Mouse (Mus musculus) CH12.LX (cell line): ENCODE measurements around the gene Eif3l. TPM values are rescaled to one million over a fixed set of nuclear protein-coding genes. Genes with fewer than 3 reads are reported as not detected.

Experiments used
- DNase-seq: peaks from one replicate; pipeline ENCODE4 v3.0.0-alpha.2; 2013; ENCODE audit errors: extremely low read depth
- H3K27ac ChIP-seq: 2 replicates; pipeline ENCODE4 v1.5.1; 2012; ENCODE audit warnings: low read depth, mild to moderate bottlenecking, control low read depth, moderate library complexity; ENCODE audit not compliant: insufficient read depth
- H3K27me3 ChIP-seq: replicated peaks from 2 replicates; pipeline ENCODE3; 2012; ENCODE audit warnings: inconsistent platforms
- H3K36me3 ChIP-seq, 2 experiments: replicated peaks in 1 of 2; 2 replicates each; pipeline versions ENCODE3 to v1.6.1; 2012; ENCODE audit warnings: inconsistent platforms in 1 of 2, low read length in 1 of 2, mild to moderate bottlenecking in 1 of 2, mixed read lengths in 1 of 2, moderate library complexity in 1 of 2; ENCODE audit not compliant: control insufficient read depth in 1 of 2, insufficient read depth in 1 of 2
- H3K4me1 ChIP-seq, 2 experiments: 2 replicates each; pipeline ENCODE4 v1.6.1; 2012; ENCODE audit warnings: inconsistent platforms in 1 of 2, moderate library complexity in 1 of 2; ENCODE audit not compliant: insufficient read depth in 2 of 2, control insufficient read depth in 1 of 2
- H3K4me2 ChIP-seq: 2 replicates; pipeline ENCODE4 v1.6.1; 2012; ENCODE audit warnings: low read depth, mild to moderate bottlenecking, control low read depth; ENCODE audit not compliant: poor library complexity, insufficient read depth, severe bottlenecking
- H3K4me3 ChIP-seq, 3 experiments: fragments of 150-350 bp in 1 of 3; sonication (generic) in 1 of 3; replicated peaks in 1 of 3; 2 replicates each; pipeline versions ENCODE3 to v1.5.1; 2011 to 2012; ENCODE audit warnings: low read depth in 2 of 3, low read length in 2 of 3, mild to moderate bottlenecking in 2 of 3, moderate library complexity in 2 of 3, control low read depth in 1 of 3, improper control_type of control experiment in 1 of 3, inconsistent platforms in 1 of 3, mixed read lengths in 1 of 3; ENCODE audit not compliant: poor library complexity in 1 of 3
- H3K79me2 ChIP-seq: replicated peaks from 2 replicates; pipeline ENCODE4 v1.6.1; 2012; ENCODE audit warnings: mild to moderate bottlenecking, moderate library complexity; ENCODE audit not compliant: control insufficient read depth, poor library complexity, insufficient read depth, severe bottlenecking; ENCODE audit errors: extremely low read depth
- H3K9ac ChIP-seq: 2 replicates; pipeline ENCODE4 v1.6.1; 2012; ENCODE audit warnings: low read depth, mild to moderate bottlenecking, control low read depth, moderate library complexity; ENCODE audit not compliant: insufficient read depth
- H3K9me3 ChIP-seq: replicated peaks from 2 replicates; pipeline ENCODE3; 2012; ENCODE audit warnings: low read length, inconsistent platforms, mixed read lengths
- BHLHE40 ChIP-seq: IDR thresholded peaks from 2 replicates; pipeline ENCODE4 v1.6.1; 2011; ENCODE audit warnings: mild to moderate bottlenecking, low read depth, low read length, improper control_type of control experiment
- CHD1 ChIP-seq: IDR thresholded peaks from 2 replicates; pipeline ENCODE4 v1.6.1; 2012; ENCODE audit warnings: low read depth, low read length, improper control_type of control experiment, inconsistent platforms
- CHD2 ChIP-seq: IDR thresholded peaks from 2 replicates; pipeline ENCODE4 v1.6.1; 2011; ENCODE audit warnings: low read length, improper control_type of control experiment
- CTCF ChIP-seq, 2 experiments: IDR thresholded peaks in 1 of 2; conservative IDR thresholded peaks in 1 of 2; 2 replicates each; pipeline ENCODE4 v1.5.1; 2011 to 2012; ENCODE audit warnings: low read depth in 2 of 2, low read length in 2 of 2, improper control_type of control experiment in 1 of 2, inconsistent platforms in 1 of 2, mild to moderate bottlenecking in 1 of 2, moderate library complexity in 1 of 2
- E2F4 ChIP-seq: IDR thresholded peaks from 2 replicates; pipeline ENCODE4 v1.6.1; 2011; ENCODE audit warnings: low read depth, low read length, improper control_type of control experiment; ENCODE audit not compliant: insufficient replicate concordance
- ELF1 ChIP-seq: IDR thresholded peaks from 2 replicates; pipeline ENCODE4 v1.6.1; 2014; ENCODE audit warnings: low read depth, mild to moderate bottlenecking, inconsistent platforms, low read length, improper control_type of control experiment
- IRF4 ChIP-seq: IDR thresholded peaks from 2 replicates; pipeline ENCODE4 v1.6.1; 2014; ENCODE audit warnings: low read depth, mild to moderate bottlenecking, inconsistent platforms, low read length, improper control_type of control experiment
- JUN ChIP-seq: IDR thresholded peaks from 2 replicates; pipeline ENCODE4 v1.6.1; 2011; ENCODE audit warnings: low read depth, mild to moderate bottlenecking, low read length, improper control_type of control experiment, moderate library complexity; ENCODE audit not compliant: insufficient read depth
- JUND ChIP-seq: conservative IDR thresholded peaks from 2 replicates; pipeline ENCODE4 v1.6.1; 2011; ENCODE audit warnings: low read depth, low read length, improper control_type of control experiment
- KAT2A ChIP-seq: IDR thresholded peaks from 2 replicates; pipeline ENCODE4 v1.6.1; 2012; ENCODE audit warnings: low read length, improper control_type of control experiment, inconsistent platforms; ENCODE audit not compliant: insufficient replicate concordance
- MAFK ChIP-seq: IDR thresholded peaks from 2 replicates; pipeline ENCODE4 v1.6.1; 2011; ENCODE audit warnings: low read length, improper control_type of control experiment; ENCODE audit not compliant: insufficient replicate concordance
- MAX ChIP-seq: IDR thresholded peaks from 2 replicates; pipeline ENCODE4 v1.6.1; 2011; ENCODE audit warnings: low read length, improper control_type of control experiment
- MAZ ChIP-seq: IDR thresholded peaks from 2 replicates; pipeline ENCODE4 v1.6.1; 2012; ENCODE audit warnings: low read depth, mild to moderate bottlenecking, inconsistent platforms, low read length, improper control_type of control experiment, moderate library complexity
- MEF2A ChIP-seq: IDR thresholded peaks from 2 replicates; pipeline ENCODE4 v1.6.1; 2014; ENCODE audit warnings: low read depth, mild to moderate bottlenecking, inconsistent platforms, low read length, improper control_type of control experiment, borderline replicate concordance
- MYC ChIP-seq: IDR thresholded peaks from 2 replicates; pipeline ENCODE4 v1.6.1; 2011; ENCODE audit warnings: low read depth, mild to moderate bottlenecking, improper control_type of control experiment, low read length
- NELFE ChIP-seq: IDR thresholded peaks from 2 replicates; pipeline ENCODE4 v1.6.1; 2011; ENCODE audit warnings: low read depth, low read length, improper control_type of control experiment
- PAX5 ChIP-seq: IDR thresholded peaks from 2 replicates; pipeline ENCODE4 v1.6.1; 2012; ENCODE audit warnings: low read length, inconsistent platforms, mixed read lengths
- POLR2A ChIP-seq: IDR thresholded peaks from 2 replicates; pipeline ENCODE4 v1.6.1; 2011; ENCODE audit warnings: low read depth, mild to moderate bottlenecking, improper control_type of control experiment, low read length
- RCOR1 ChIP-seq: conservative IDR thresholded peaks from 2 replicates; pipeline ENCODE4 v1.6.1; 2012; ENCODE audit warnings: low read depth, mild to moderate bottlenecking, inconsistent platforms, low read length, improper control_type of control experiment
- SIN3A ChIP-seq: IDR thresholded peaks from 2 replicates; pipeline ENCODE4 v1.6.1; 2012; ENCODE audit warnings: low read length, improper control_type of control experiment, inconsistent platforms
- SMC3 ChIP-seq: IDR thresholded peaks from 2 replicates; pipeline ENCODE4 v1.6.1; 2011; ENCODE audit warnings: low read depth, low read length, improper control_type of control experiment
- TBP ChIP-seq: conservative IDR thresholded peaks from 2 replicates; pipeline ENCODE4 v1.6.1; 2011; ENCODE audit warnings: low read depth, low read length, improper control_type of control experiment
- TCF12 ChIP-seq: IDR thresholded peaks from 2 replicates; pipeline ENCODE4 v1.6.1; 2014; ENCODE audit warnings: low read depth, mild to moderate bottlenecking, inconsistent platforms, low read length, improper control_type of control experiment
- UBTF ChIP-seq: IDR thresholded peaks from 2 replicates; pipeline ENCODE4 v1.6.1; 2012; ENCODE audit warnings: low read depth, mild to moderate bottlenecking, inconsistent platforms, low read length, improper control_type of control experiment, moderate library complexity
- USF1 ChIP-seq: IDR thresholded peaks from 2 replicates; pipeline ENCODE4 v1.6.1; 2014; ENCODE audit warnings: low read depth, mild to moderate bottlenecking, inconsistent platforms, low read length, improper control_type of control experiment
- ZC3H11A ChIP-seq: IDR thresholded peaks from 2 replicates; pipeline ENCODE4 v1.6.1; 2012; ENCODE audit warnings: low read depth, mild to moderate bottlenecking, inconsistent platforms, low read length, improper control_type of control experiment
- ZKSCAN1 ChIP-seq: IDR thresholded peaks from 2 replicates; pipeline ENCODE4 v1.6.1; 2012; ENCODE audit warnings: low read depth, inconsistent platforms, low read length, improper control_type of control experiment, borderline replicate concordance
- ZMIZ1 ChIP-seq: IDR thresholded peaks from 2 replicates; pipeline ENCODE4 v1.6.1; 2012; ENCODE audit warnings: low read depth, mild to moderate bottlenecking, inconsistent platforms, low read length, improper control_type of control experiment
- ZNF384 ChIP-seq: IDR thresholded peaks from 2 replicates; pipeline ENCODE4 v1.6.1; 2012; ENCODE audit warnings: low read depth, low read length, improper control_type of control experiment, inconsistent platforms
- dilution Hi-C: fragments of 300-500 bp; cut with MboI; formaldehyde crosslinking; loops from 2 replicates; pipeline ENCODE4 v1.14.3; 2020; ENCODE audit warnings: low sequenced_read_pairs; ENCODE audit not compliant: extremely low pct_unique_long_range_greater_than_20kb, extremely low pct_ligation_motif_present
- in situ Hi-C: fragments of 300-500 bp; cut with MboI; formaldehyde crosslinking; loops from 3 replicates; pipeline ENCODE4 v1.14.3; 2019; ENCODE audit warnings: low sequenced_read_pairs, low pct_ligation_motif_present, low pct_unique_long_range_greater_than_20kb, mixed read lengths
- polyA plus RNA-seq: library from polyadenylated mRNA; unstranded; fragments of >175 nt; gene quantifications from 2 replicates; pipeline ENCODE4 v1.2.1, GENCODE M21; 2012; ENCODE audit warnings: low read depth; ENCODE audit not compliant: insufficient read length
- total RNA-seq, 2 experiments: library from RNA; depleted of rRNA; stranded (reverse); fragments of 300-350 nt in 1 of 2; fragments of >200 nt in 1 of 2; gene quantifications; 2 replicates each; pipeline ENCODE4 v1.2.3; 2012 to 2014

The Eif3l gene
- total and polyA plus RNA-seq, 3 experiments, result 303 to 379 (median 323) TPM

GRCm38 (mm10) chr15:79052366-79052765 is 22.6 kb upstream of the Eif3l start:
- no peak overlapping the region for H3K9ac ChIP-seq
- no peak for TF ChIP-seq ZC3H11A
- no peak for TF ChIP-seq KAT2A
- no peak for TF ChIP-seq TCF12
- no peak for TF ChIP-seq SIN3A
- no peak for TF ChIP-seq CHD2
- no peaks in the 10 kb centered on the region for H3K27me3 ChIP-seq
- no peak overlapping the region for H3K4me3 ChIP-seq
- no peaks in the 10 kb centered on the region for H3K79me2 ChIP-seq
- peaks cover 21 to 35% of the 10 kb centered on the region in 2 experiments for H3K4me1 ChIP-seq
- dilution Hi-C loops, result no loop called here
- H3K36me3 ChIP-seq, result peaks cover 49 to 62% of the 10 kb centered on the region in 2 experiments
- H3K4me2 ChIP-seq, result no peak overlapping the region
- no peak overlapping the region for H3K27ac ChIP-seq
- no peaks in the 10 kb centered on the region for H3K9me3 ChIP-seq
- in situ Hi-C loops, result no loop called here
- DNase-seq, result no peak

DNA sequence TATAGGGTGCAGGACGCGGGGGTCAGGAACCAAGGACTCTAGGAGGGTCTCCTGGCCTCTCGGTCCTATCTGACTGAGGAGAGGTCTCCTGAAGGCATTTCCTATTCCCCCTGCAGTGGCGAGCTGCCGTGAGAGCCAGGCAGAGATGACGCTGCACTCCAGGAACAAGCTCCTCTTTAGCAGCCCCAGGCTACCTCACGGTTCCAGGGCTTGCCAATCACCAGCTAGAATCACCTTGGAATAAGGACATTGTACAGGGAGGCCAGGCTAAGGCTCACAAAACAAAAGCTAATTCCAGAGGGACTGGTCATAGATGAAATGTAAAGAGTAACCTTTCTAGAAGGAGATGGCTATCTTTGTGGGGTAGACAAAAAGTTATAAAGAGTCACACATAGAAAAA is 18.4 kb upstream of the Eif3l start:
- H3K27ac ChIP-seq, result no peak overlapping the region
- H3K4me1 ChIP-seq, result peaks cover 10 to 19% of the 10 kb centered on the region in 2 experiments
- in situ Hi-C loops, result no loop called here
- dilution Hi-C loops, result no loop called here
- H3K79me2 ChIP-seq, result peaks cover 8% of the 10 kb centered on the region
- peaks cover 4% of the 10 kb centered on the region for H3K9me3 ChIP-seq
- no peak for TF ChIP-seq ZKSCAN1
- no peak for TF ChIP-seq IRF4
- no peak for TF ChIP-seq ELF1
- TF ChIP-seq TBP, result no peak
- TF ChIP-seq ZC3H11A, result no peak
- TF ChIP-seq CTCF (conservative IDR thresholded peaks at IDR 0.05 in 1 of 2, IDR thresholded peaks at IDR 0.05 in 1 of 2; ENCODE audit: low read depth in 2 of 2, low read length in 2 of 2), result no peak
- TF ChIP-seq ZMIZ1, result no peak
- no peak for TF ChIP-seq UBTF
- no peak for TF ChIP-seq ZNF384
- TF ChIP-seq MAZ, result no peak
- no peak for TF ChIP-seq PAX5
- no peak for TF ChIP-seq JUND
- no peak overlapping the region for H3K4me2 ChIP-seq
- no peak for DNase-seq
- no peak overlapping the region for H3K4me3 ChIP-seq
- peaks cover 83 to 93% of the 10 kb centered on the region in 2 experiments for H3K36me3 ChIP-seq
- H3K9ac ChIP-seq, result no peak overlapping the region
- H3K27me3 ChIP-seq, result no peaks in the 10 kb centered on the region

DNA sequence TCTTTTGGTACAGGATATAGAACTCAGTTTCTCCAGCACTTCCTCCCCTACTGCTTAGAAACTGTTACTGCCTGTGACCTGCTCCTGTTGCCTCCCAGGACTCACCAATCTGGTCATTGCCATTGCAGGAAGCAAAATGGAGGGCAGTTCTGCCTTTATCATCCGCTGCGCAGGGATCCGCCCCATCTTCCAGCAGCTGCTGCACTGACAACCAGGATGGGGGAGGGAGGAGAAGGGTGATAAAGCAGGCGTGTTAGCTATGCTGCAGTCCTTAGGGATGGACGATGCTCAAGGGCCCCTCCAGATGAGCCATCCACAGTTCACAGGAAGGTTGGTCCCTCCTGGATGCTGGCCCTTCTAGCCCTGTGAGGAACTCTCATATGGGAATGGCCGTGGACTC is 17.1 kb upstream of the Eif3l start:
- peaks cover 77 to 82% of the 10 kb centered on the region in 2 experiments for H3K36me3 ChIP-seq
- no peak overlapping the region for H3K4me2 ChIP-seq
- dilution Hi-C loops (no loop called here), in situ Hi-C loops (no loop called here)
- no peak overlapping the region for H3K9ac ChIP-seq
- no peak for DNase-seq
- H3K27ac ChIP-seq, result no peak overlapping the region
- peaks cover 2 to 15% of the 10 kb centered on the region in 2 experiments for H3K4me1 ChIP-seq
- H3K4me3 ChIP-seq, result no peak overlapping the region
- TF ChIP-seq TBP (no peak), MEF2A (no peak), SMC3 (no peak), NELFE (no peak), E2F4 (no peak), RCOR1 (no peak), MAX (no peak), SIN3A (no peak), USF1 (no peak), UBTF (no peak), CHD1 (no peak), MAZ (no peak), JUN (no peak), MAFK (no peak), POLR2A (no peak), MYC (no peak), ELF1 (no peak), BHLHE40 (no peak)
- H3K79me2 ChIP-seq, result peaks cover 17% of the 10 kb centered on the region
- no peaks in the 10 kb centered on the region for H3K27me3 ChIP-seq
- H3K9me3 ChIP-seq, result peaks cover 4% of the 10 kb centered on the region
